Mouse (Mus musculus) lung, postnatal 0 days (tissue): ENCODE data around the gene Sycp3.

Experiments used
- CTCF ChIP-seq: IDR thresholded peaks from 2 replicates; pipeline ENCODE4 v1.5.1; 2016; ENCODE audit warnings: antibody characterized with exemption, mild to moderate bottlenecking
- EP300 ChIP-seq: IDR thresholded peaks from 2 replicates; pipeline ENCODE4 v1.6.1; 2016; ENCODE audit warnings: antibody characterized with exemption, mild to moderate bottlenecking, control low read depth

DNA sequence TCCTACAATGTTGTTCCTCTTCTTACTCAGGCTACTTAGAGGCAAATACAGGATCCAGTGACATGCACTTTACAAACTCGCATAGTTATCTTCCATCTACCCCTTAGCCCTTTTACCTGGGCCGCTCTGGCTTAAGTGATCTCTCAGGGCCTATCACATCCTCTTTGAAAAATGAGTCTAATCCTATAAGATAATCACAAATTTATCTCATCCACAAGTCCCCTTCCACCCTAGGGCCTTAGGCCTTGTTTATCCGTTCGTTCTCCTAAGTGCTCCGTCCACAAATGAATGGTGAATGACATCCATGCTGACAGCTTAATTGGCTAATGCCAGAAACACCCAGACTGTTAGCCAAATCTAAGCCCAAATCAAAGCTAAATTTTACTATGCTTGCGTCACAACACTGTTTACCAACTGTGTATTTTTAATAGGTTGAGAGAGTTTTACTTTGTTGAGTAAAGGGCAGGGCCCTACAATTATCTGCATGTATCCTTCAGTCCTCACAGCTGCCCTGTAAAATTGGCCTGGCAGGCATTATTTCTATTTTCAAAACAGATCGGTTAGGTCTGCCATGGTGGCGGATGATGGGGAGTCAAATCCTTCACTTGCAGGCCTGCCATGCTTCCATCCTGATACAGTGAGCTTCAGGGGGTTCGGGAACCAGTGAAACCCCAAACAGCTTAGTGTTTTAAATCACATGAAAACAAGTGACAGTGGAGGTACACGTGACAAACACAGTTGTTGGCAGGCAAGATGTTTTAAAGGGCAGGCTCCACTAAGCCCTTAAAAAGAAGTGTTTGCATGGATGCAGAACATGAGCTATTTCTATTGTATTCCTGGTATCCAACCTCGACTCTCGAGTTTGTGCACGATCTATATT is 42.8 kb downstream of the Sycp3 start:
- no peak for TF ChIP-seq CTCF
- TF ChIP-seq EP300: no peak
